Mouse (Mus musculus) liver, embryonic 14.5 days (tissue): ENCODE results near the gene Apol9b.
"Not testable (repeated sequence)": the region's sequence is repeated elsewhere in the genome, so short reads cannot be mapped to it uniquely, and the experiment has no call there.

Experiments
- CTCF ChIP-seq: IDR thresholded peaks from 2 replicates; pipeline ENCODE4 v1.5.1; 2016; ENCODE audit warnings: antibody characterized with exemption, low read depth, control low read depth
- EP300 ChIP-seq: IDR thresholded peaks from 2 replicates; pipeline ENCODE4 v1.6.1; 2016; ENCODE audit warnings: antibody characterized with exemption, low read depth

DNA sequence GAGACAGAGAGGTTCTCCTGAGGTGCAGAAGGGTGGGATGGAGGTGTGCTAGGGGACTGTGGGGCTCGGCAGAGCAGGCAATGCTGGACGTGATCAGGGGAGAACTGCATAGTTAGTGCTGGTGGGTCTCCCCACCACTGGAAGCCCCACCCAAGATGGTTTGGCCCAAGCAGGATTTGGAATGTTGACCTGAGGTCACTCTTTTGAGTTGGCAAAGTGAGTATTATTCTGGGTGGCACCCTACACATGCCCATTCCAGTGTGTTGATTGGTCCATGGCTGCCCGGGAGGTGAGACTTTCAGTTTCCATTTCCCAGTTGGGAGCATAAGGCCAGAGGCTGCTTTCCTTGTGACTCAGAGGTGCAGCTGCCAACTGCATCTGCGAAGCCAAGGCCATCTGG, at the start of gene Apol9b:
- not testable (repeated sequence) for TF ChIP-seq CTCF, EP300
